Mouse (Mus musculus) v-Abl transformed pro-B cells (cell line): ENCODE results near the gene Olfr420.

ENCODE experiments used
- in situ Hi-C, 2 experiments: fragments of 400-800 bp; cut with MboI; formaldehyde crosslinking; loops; one replicate each; pipeline ENCODE4 v1.15.1; 2025; ENCODE audit not compliant: unreplicated experiment in 2 of 2

The Olfr420 gene

GRCm38 (mm10) chr1:174155333-174155732, at the start of gene Olfr420:
Gene Olfr420 (plus strand): TSS chr1:174155633.
- in situ Hi-C loops = no loop called here

DNA sequence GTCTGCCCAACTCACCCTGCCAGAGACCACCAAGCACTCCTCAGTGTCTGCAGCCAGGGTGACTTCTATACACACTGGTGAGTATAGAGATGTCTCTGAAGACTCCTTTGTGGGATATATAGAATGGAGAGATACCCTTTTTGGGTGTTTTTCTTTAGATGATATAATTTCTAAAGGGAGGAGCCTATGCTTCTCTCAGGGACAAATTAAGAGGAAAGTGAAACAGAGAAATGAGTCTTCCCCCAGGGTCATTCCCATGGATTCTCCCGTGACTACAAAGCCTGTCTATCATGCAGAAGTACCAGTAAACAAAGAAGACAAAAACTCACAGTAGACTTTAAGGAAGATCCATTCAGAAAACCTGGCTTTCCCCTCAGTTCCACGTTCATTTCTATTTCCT, 34.4 kb upstream of the Olfr420 start, which contains the start of gene Olfr231:
Gene Olfr231, minus strand, starts transcription at position 101 of the 400 bp plus-strand sequence.
- in situ Hi-C loops = no loop called here

- in situ Hi-C loops = no loop called here
These were observed 24.2 kb upstream of the Olfr420 start, which contains the start of gene Olfr424 for GRCm38 (mm10) chr1:174131217-174131616. Gene Olfr424 (plus strand): TSS chr1:174131517.

- in situ Hi-C loops = no loop called here
These were observed 23.4 kb upstream of the Olfr420 start for GRCm38 (mm10) chr1:174131999-174132398.

DNA sequence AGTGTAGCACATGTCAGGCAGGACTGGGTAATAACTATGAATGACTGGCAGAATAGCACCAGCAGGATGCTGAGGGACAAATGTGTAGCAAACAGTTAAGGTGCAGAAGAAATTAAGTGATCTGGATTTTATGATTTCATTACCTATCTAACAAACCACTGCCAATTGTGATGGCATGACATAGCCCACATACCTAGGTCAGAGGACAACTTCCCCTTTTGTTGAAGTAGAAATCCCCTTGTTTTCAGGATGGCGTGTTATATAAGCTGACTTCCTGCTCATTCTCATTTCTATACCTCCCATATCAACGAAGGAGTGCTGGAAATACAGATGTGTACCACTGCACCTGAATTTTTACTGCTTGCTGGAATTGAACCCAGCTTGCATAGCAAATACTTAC, 14.0 kb upstream of the Olfr420 start:
- in situ Hi-C loops = no loop called here

- in situ Hi-C loops = no loop called here
These were observed 8.7 kb upstream of the Olfr420 start for GRCm38 (mm10) chr1:174146696-174147095.

DNA sequence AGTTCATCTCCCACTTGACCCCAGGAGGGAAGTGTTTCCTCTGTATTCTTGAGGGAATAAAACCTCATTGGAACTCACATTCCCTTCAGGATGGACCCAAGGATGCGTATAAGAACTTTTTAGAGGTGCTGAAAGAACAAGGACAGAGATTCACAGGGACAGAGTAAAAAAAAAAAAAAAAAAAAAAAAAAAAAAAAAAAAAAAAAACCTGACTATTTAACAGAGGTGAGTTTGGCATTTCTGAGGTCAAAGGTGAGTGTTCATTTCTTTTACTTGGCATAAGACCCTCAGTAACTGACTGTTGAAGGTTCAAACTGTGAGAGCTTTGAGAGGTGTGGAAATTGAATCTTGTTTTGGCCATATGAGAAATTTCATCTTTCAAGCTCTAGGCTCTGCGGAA, 6.1 kb upstream of the Olfr420 start:
- in situ Hi-C loops = no loop called here

GRCm38 (mm10) chr1:174157622-174158021, 2.2 kb downstream of the Olfr420 start:
- in situ Hi-C loops = no loop called here

GRCm38 (mm10) chr1:174158512-174158911, 3.1 kb downstream of the Olfr420 start:
- in situ Hi-C loops = no loop called here

DNA sequence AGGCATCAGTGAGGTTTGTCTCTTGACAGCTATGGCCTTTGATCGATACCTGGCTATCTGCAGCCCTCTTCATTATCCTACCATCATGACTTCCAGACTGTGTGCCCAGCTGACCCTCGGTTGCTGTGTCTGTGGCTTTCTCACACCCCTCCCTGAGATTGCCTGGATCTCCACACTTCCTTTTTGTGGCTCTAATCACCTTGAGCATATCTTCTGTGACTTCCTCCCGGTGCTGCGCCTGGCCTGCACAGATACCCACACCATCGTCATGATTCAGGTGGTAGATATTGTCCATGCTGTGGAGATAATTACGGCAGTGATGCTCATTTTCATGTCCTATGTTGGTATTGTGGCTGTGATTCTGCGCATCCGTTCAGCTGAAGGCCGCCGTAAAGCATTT, 3.7 kb downstream of the Olfr420 start:
- in situ Hi-C loops = no loop called here

GRCm38 (mm10) chr1:174169024-174169423, 13.6 kb downstream of the Olfr420 start:
- in situ Hi-C loops = no loop called here

GRCm38 (mm10) chr1:174170706-174171501, 15.5 kb downstream of the Olfr420 start:
- in situ Hi-C loops = no loop called here

DNA sequence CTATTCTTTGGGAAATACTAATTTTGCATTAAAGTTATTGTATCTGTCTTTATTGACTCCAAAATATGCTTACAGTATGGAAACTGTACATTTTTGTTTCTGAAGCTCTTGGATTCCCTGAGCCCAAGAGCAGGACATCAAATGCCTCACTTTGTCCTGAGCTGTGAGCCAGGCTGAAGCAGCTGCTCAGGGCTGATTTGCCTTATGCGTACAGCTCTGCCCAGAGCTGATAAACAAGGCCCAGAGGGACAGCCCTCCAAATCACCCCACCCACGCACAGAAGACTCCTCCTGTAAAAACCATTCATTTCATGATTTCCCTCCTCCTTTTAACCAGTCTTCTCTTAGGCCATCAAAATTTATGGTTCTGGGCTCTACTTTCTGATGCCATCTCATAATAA, 16.1 kb downstream of the Olfr420 start:
- in situ Hi-C loops = no loop called here

DNA sequence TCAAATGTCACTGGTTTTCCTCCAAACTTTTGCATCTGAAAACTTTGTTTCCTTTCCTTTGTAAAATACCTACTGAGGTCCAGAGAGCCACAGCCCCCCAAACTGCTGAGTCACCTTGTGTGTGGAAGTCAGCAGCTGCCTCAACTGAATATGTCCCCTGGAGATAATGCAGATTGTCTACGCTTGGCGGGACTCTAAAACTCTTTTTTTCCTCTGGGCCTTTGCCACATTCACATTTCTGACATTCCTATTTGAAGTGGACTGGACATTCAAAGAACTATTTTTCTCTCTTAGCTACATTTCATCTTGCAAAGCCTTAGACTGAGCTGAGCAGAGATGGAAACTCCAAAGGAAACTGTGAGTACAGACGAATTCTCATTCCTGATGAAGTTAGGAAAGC, 17.2 kb downstream of the Olfr420 start, which contains the start of gene Spta1:
Gene Spta1, plus strand, starts transcription at position 172 of the 400 bp plus-strand sequence.
- in situ Hi-C loops = no loop called here

DNA sequence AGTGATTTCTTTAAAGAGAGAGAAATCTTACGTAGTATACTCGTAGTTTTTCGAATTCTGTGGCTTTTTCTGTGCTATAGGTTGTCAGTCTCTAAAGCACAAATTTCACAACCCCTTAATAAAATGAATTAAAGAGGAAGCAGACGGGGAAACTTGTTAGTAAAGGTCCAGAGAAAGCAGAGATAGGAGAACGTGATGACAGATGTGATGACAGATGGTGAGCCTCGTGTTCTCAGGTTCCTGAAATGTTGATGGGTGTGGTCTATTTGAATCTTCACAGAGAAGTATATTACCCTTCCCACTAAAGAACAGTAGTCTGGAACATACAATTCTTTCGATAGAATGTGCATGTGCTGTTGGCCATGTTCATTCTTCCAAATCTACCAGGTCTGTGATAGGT, 49.3 kb downstream of the Olfr420 start:
- in situ Hi-C loops = no loop called here
